Mouse (Mus musculus) ES-E14 (cell line): Measurements from ENCODE around the gene Blvrb. TPM values are rescaled to one million over a fixed set of nuclear protein-coding genes. Genes with fewer than 3 reads are reported as not detected.

Source experiments
- DNase-seq: peaks from one replicate; pipeline ENCODE4 v3.0.0-alpha.2; 2013; ENCODE audit warnings: low read depth, low spot score
- H3K27ac ChIP-seq: 2 replicates; pipeline ENCODE4 v1.5.1; 2012; ENCODE audit warnings: low read depth, mild to moderate bottlenecking, low read length, moderate library complexity, mixed read lengths; ENCODE audit not compliant: poor library complexity, insufficient read depth, severe bottlenecking
- H3K36me3 ChIP-seq: 2 replicates; pipeline ENCODE4 v1.6.1; 2012; ENCODE audit warnings: mild to moderate bottlenecking, low read length, moderate library complexity, mixed read lengths; ENCODE audit not compliant: control insufficient read depth, poor library complexity, insufficient read depth, severe bottlenecking
- H3K4me1 ChIP-seq, 2 experiments: fragments of 150-350 bp in 1 of 2; sonication (generic) in 1 of 2; 2 replicates each; pipeline ENCODE4 v1.6.1; 2012; ENCODE audit warnings: low read length in 2 of 2, mild to moderate bottlenecking in 1 of 2, mixed read lengths in 1 of 2; ENCODE audit not compliant: control insufficient read depth in 2 of 2, insufficient read depth in 2 of 2, poor library complexity in 1 of 2
- H3K4me3 ChIP-seq, 2 experiments: fragments of 150-350 bp in 1 of 2; sonication (generic) in 1 of 2; 2 replicates each; pipeline ENCODE4 v1.5.1; 2012; ENCODE audit warnings: low read length in 2 of 2, low read depth in 1 of 2, mild to moderate bottlenecking in 1 of 2, mixed read lengths in 1 of 2; ENCODE audit not compliant: insufficient read depth in 1 of 2, poor library complexity in 1 of 2, severe bottlenecking in 1 of 2
- H3K9ac ChIP-seq: 2 replicates; pipeline ENCODE4 v1.6.1; 2012; ENCODE audit warnings: low read depth, mild to moderate bottlenecking, low read length, mixed read lengths; ENCODE audit not compliant: poor library complexity, insufficient read depth, severe bottlenecking
- H3K9me3 ChIP-seq: fragments of 150-350 bp; sonication (generic); 2 replicates; pipeline ENCODE4 v1.6.1; 2012; ENCODE audit warnings: low read depth, mild to moderate bottlenecking, low read length; ENCODE audit not compliant: control insufficient read depth, insufficient read depth
- CHD2 ChIP-seq: IDR thresholded peaks from 2 replicates; pipeline ENCODE4 v1.6.1; 2014; ENCODE audit warnings: mild to moderate bottlenecking, low read depth, low read length, inconsistent platforms
- HCFC1 ChIP-seq: IDR thresholded peaks from 2 replicates; pipeline ENCODE4 v1.6.1; 2012; ENCODE audit warnings: low read length, inconsistent platforms, borderline replicate concordance; ENCODE audit not compliant: insufficient read depth
- MAFK ChIP-seq: IDR thresholded peaks from 2 replicates; pipeline ENCODE4 v1.6.1; 2014; ENCODE audit warnings: mild to moderate bottlenecking, low read depth, low read length, inconsistent platforms; ENCODE audit not compliant: insufficient read depth
- ZC3H11A ChIP-seq: IDR thresholded peaks from 2 replicates; pipeline ENCODE4 v1.6.1; 2012; ENCODE audit warnings: low read depth, mild to moderate bottlenecking, inconsistent platforms, low read length, borderline replicate concordance
- ZNF384 ChIP-seq: IDR thresholded peaks from 2 replicates; pipeline ENCODE4 v1.6.1; 2012; ENCODE audit warnings: low read depth, low read length, inconsistent platforms
- in situ Hi-C, 2 experiments: fragments of 600-800 bp; cut with MboI; formaldehyde crosslinking; loops; one replicate each; pipeline ENCODE4 v1.15.1; 2025; ENCODE audit warnings: low sequenced_read_pairs in 2 of 2, inconsistent platforms in 1 of 2; ENCODE audit not compliant: unreplicated experiment in 2 of 2
- total RNA-seq: library from RNA; depleted of rRNA; stranded (reverse); fragments of 300-350 nt; gene quantifications from 2 replicates; pipeline ENCODE4 v1.2.3, GENCODE M21; 2012

Gene Blvrb
- total RNA-seq, 1 experiment = 29.6 TPM

DNA sequence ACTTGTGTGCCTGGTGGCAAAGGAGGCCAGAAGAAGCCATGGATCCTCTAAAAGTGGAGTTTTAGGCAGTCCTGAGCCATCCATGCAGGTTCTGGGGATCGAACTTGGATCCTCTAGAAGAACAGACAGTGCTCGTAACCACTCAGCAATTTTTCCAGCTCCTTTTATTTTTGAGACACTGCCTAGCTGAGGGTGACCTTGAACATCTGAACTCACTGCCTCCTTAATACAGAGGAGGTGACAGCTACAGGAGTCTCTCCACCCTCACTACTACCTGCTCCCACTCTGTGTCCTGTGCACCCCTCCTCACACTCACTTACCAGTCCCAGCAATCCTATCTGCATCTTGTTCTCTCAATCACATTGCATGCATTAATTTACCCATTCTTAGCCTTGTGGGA lies 27.8 kb downstream of the Blvrb start:
- H3K9ac ChIP-seq = no peak overlapping the region
- H3K36me3 ChIP-seq = 0 out of 2 replicates have a peak, but pooled peaks cover 4% of the 10 kb centered on the region
- no peak for TF ChIP-seq ZC3H11A
- no peak for TF ChIP-seq ZNF384
- TF ChIP-seq HCFC1 = no peak
- no peak for TF ChIP-seq CHD2
- no peak for TF ChIP-seq MAFK
- peaks cover 5 to 10% of the 10 kb centered on the region in 2 experiments; a peak in 2 of 4 replicates for H3K4me1 ChIP-seq
- no peaks in the 10 kb centered on the region for H3K9me3 ChIP-seq
- no peak overlapping the region for H3K4me3 ChIP-seq
- no peak overlapping the region for H3K27ac ChIP-seq
- DNase-seq = no peak
- in situ Hi-C loops = no loop called here

DNA sequence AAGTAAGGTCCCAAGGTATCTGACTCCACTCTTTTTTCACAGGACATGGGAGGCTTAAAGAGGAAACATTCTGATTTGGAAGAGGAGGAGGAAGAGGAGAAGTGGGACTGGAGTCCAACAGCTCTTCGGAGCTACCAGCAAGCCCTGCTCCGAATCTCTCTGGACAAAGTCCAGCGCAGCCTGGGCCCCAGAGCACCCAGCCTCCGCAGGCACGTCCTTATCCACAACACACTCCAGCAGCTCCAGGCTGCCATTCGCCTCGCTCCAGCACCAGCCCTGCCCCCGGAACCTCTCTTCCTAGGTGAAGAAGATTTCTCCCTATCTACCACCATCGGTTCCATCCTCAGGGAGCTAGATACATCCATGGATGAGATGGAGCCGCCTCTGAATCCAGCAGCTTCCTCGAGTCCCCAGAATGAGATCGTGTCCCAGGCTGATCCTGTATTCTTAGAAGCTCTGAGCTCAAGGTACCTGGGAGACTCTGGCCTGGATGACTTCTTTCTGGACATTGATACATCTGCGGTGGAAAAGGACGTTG lies 28.4 kb downstream of the Blvrb start:
- peak overlapping the region in 1 of 2 experiments; percentile 9; a peak in 2 of 4 replicates for H3K4me3 ChIP-seq

DNA sequence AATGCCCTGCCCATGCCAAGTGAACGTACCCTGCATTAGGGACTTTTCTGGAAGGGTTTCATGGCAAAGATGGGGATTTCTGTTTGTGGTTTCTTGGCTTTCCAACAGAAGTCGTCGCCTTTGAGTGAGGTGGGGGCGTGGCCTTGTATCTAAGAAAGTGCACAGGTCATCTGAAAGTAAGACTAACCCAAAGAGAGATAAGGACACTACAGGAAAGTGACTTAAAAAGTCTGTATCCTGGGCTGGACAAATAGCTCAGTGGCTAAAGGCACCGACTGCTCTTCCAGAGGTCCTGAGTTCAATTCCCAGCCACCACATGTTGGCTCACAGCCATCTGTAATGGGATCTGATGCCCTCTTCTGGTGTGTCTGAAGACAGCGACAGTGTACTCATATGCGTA lies 30.8 kb downstream of the Blvrb start:
- Histone ChIP-seq H3K4me1 (peaks cover 5 to 12% of the 10 kb centered on the region in 2 experiments; a peak in 2 of 4 replicates), H3K9me3 (no peaks in the 10 kb centered on the region), H3K36me3 (0 out of 2 replicates have a peak, but pooled peaks cover 4% of the 10 kb centered on the region), H3K9ac (no peak overlapping the region), H3K27ac (no peak overlapping the region), H3K4me3 (no peak overlapping the region)
- no peak for DNase-seq
- in situ Hi-C loops = no loop called here
- TF ChIP-seq CHD2 (no peak), HCFC1 (no peak), ZNF384 (no peak), MAFK (no peak), ZC3H11A (no peak)

More for the DNA sequence above, 28.4 kb downstream of the Blvrb start:
- Histone ChIP-seq H3K27ac (no peak overlapping the region), H3K9me3 (no peaks in the 10 kb centered on the region), H3K4me1 (peaks cover 5 to 10% of the 10 kb centered on the region in 2 experiments; a peak in 3 of 4 replicates), H3K36me3 (0 out of 2 replicates have a peak, but pooled peaks cover 4% of the 10 kb centered on the region), H3K9ac (peak overlapping the region; percentile 40; the same call in 1 of the 2 replicates)
- in situ Hi-C loops = no loop called here
- no peak for TF ChIP-seq MAFK
- TF ChIP-seq CHD2 = no peak
- TF ChIP-seq HCFC1 = no peak
- no peak for TF ChIP-seq ZC3H11A
- TF ChIP-seq ZNF384 = no peak
- DNase-seq = no peak

DNA sequence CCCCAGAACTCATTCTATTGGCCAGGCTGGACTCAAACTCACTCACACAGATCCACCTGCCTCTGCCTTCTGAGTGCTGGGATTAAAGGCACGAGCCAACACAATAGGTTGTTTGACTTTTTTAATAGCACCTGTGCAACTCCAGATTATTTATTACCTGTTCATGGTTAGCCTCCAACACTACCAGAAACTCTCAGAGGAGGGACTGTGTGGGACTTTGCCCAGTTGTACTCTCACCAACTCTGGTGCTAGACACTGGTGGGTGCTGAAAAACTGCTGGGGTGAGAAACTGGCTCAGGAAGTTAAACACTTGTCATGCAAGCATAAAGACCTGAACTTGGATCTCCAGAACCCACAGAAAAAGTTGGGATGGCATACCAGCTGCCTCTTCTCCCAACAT lies 32.0 kb downstream of the Blvrb start:
- H3K27ac ChIP-seq = no peak overlapping the region
- no peaks in the 10 kb centered on the region for H3K9me3 ChIP-seq
- no peak overlapping the region for H3K9ac ChIP-seq
- in situ Hi-C loops = no loop called here
- no peak for DNase-seq
- 0 out of 2 replicates have a peak, but pooled peaks cover 4% of the 10 kb centered on the region for H3K36me3 ChIP-seq
- no peak for TF ChIP-seq ZC3H11A
- no peak for TF ChIP-seq HCFC1
- no peak for TF ChIP-seq CHD2
- TF ChIP-seq MAFK = no peak
- no peak for TF ChIP-seq ZNF384
- H3K4me3 ChIP-seq = no peak overlapping the region
- H3K4me1 ChIP-seq = peaks cover 6 to 14% of the 10 kb centered on the region in 2 experiments; a peak in 3 of 4 replicates
